Mouse (Mus musculus) ES-Bruce4 (cell line): Measurements from ENCODE around the gene Cmip. TPM values are rescaled to one million over a fixed set of nuclear protein-coding genes. Genes with fewer than 3 reads are reported as not detected.

Experiments used
- H3K27ac ChIP-seq: 2 replicates; pipeline ENCODE4 v1.5.1; 2012; ENCODE audit warnings: low read length, inconsistent platforms; ENCODE audit not compliant: insufficient read depth
- H3K27me3 ChIP-seq: 2 replicates; pipeline ENCODE4 v1.6.1; 2012; ENCODE audit warnings: mild to moderate bottlenecking, low read length, inconsistent platforms; ENCODE audit not compliant: control insufficient read depth, poor library complexity, insufficient read depth, severe bottlenecking
- H3K36me3 ChIP-seq: 2 replicates; pipeline ENCODE4 v1.6.1; 2012; ENCODE audit warnings: inconsistent platforms, mild to moderate bottlenecking, low read length, moderate library complexity; ENCODE audit not compliant: control insufficient read depth, poor library complexity, insufficient read depth, severe bottlenecking
- H3K4me1 ChIP-seq: one replicate; pipeline ENCODE4 v1.8.1; 2011; ENCODE audit warnings: low read length; ENCODE audit not compliant: control insufficient read depth, insufficient read depth
- H3K4me3 ChIP-seq: 2 replicates; pipeline ENCODE4 v1.5.1; 2011; ENCODE audit warnings: low read depth, mild to moderate bottlenecking, low read length
- H3K9ac ChIP-seq: 2 replicates; pipeline ENCODE4 v1.6.1; 2012; ENCODE audit warnings: low read depth, mild to moderate bottlenecking, inconsistent platforms; ENCODE audit not compliant: poor library complexity, severe bottlenecking
- H3K9me3 ChIP-seq: replicated peaks from 2 replicates; pipeline ENCODE4 v1.6.1; 2012; ENCODE audit warnings: mild to moderate bottlenecking, low read length, inconsistent platforms; ENCODE audit not compliant: control insufficient read depth, poor library complexity, insufficient read depth, severe bottlenecking
- CTCF ChIP-seq: IDR thresholded peaks from one replicate; pipeline ENCODE4 v1.8.1; 2011; ENCODE audit warnings: low read depth, low read length
- EP300 ChIP-seq: IDR thresholded peaks from 2 replicates; pipeline ENCODE4 v1.6.1; 2011; ENCODE audit warnings: low read depth, low read length; ENCODE audit not compliant: insufficient read depth
- POLR2A ChIP-seq: IDR thresholded peaks from one replicate; pipeline ENCODE4 v1.8.1; 2011; ENCODE audit warnings: low read length; ENCODE audit not compliant: insufficient read depth
- polyA plus RNA-seq: library from polyadenylated mRNA; stranded (reverse); fragments of >200 nt; gene quantifications from 2 replicates; pipeline ENCODE4 v1.2.4, GENCODE M21; 2011; ENCODE audit warnings: low read depth; ENCODE audit not compliant: missing spikeins, insufficient read depth, insufficient read length

The Cmip gene
- polyA plus RNA-seq, 1 experiment: 67.9 TPM

DNA sequence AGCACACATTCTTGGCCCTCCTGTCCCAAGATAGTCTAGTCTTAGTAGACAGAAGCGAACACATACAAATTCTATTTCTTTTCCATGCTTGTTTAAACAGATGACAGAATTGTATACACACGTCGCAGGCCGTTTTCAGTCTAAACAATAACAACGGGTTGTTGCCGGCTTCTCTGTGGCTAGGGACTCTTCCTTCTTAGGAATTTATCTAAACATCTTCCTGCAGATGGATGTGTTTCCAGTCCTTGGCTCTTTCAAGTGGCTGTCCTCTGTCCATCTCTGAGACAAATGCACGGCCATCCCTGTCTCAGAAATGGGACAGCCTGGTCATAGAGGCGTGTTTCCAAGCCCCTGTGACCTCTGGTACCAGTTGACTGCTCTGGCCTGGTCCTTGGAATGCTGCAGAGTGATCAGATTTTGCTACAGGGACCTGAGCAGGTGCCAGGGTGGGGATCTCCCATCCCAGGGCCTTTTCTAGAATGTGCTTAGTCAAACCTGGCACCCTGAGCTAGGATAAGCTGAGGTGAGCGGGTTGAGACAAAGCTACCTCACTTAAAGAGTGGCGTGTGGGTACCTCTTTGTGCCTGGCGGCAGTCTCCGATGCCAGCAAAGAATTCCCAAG, 52.9 kb downstream of the Cmip start:
- no peak overlapping the region for H3K27ac ChIP-seq

DNA sequence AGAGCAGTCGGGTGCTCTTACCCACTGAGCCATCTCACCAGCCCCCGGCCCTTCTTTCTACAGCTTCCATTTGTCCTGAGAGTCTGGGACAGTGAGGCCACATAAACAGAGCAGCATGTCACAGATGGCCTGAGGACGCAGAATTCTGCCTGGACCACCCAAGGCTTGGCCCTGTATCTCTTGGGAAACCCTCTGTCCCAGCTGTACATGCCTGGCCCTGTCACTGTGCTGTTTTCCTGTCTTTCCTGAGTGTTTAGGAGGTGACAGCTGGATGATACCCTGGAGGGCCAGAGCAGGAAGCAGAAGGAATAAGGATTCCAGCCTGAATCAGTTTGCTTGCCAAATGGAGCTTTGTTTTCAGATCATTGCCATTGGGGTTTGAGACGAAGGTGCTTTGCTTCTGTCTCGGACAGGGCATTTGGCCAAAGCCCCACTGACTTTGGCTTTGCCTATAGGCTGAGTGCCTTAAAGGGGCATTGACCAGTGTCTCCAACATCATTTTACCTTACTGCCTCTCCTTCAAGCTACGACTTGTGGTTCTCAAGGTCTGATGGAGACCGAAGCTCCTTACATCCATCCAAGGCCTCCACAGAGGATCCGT, 54.2 kb downstream of the Cmip start:
- Histone ChIP-seq H3K4me1 (peaks cover 2% of the 10 kb centered on the region), H3K27ac (no peak overlapping the region), H3K9ac (no peak overlapping the region), H3K4me3 (no peak overlapping the region), H3K36me3 (0 out of 2 replicates have a peak, but pooled peaks cover 4% of the 10 kb centered on the region), H3K27me3 (no peaks in the 10 kb centered on the region), H3K9me3 (no peaks in the 10 kb centered on the region)
- TF ChIP-seq POLR2A: no peak
- no peak for TF ChIP-seq CTCF
- no peak for TF ChIP-seq EP300

More for the DNA sequence above, 52.9 kb downstream of the Cmip start:
- no peaks in the 10 kb centered on the region for H3K9me3 ChIP-seq
- TF ChIP-seq CTCF (no peak), POLR2A (no peak), EP300 (no peak)
- H3K27me3 ChIP-seq: no peaks in the 10 kb centered on the region
- no peak overlapping the region for H3K9ac ChIP-seq
- peaks cover 4% of the 10 kb centered on the region for H3K4me1 ChIP-seq
- H3K36me3 ChIP-seq: 0 out of 2 replicates have a peak, but pooled peaks cover 4% of the 10 kb centered on the region
- no peak overlapping the region for H3K4me3 ChIP-seq

DNA sequence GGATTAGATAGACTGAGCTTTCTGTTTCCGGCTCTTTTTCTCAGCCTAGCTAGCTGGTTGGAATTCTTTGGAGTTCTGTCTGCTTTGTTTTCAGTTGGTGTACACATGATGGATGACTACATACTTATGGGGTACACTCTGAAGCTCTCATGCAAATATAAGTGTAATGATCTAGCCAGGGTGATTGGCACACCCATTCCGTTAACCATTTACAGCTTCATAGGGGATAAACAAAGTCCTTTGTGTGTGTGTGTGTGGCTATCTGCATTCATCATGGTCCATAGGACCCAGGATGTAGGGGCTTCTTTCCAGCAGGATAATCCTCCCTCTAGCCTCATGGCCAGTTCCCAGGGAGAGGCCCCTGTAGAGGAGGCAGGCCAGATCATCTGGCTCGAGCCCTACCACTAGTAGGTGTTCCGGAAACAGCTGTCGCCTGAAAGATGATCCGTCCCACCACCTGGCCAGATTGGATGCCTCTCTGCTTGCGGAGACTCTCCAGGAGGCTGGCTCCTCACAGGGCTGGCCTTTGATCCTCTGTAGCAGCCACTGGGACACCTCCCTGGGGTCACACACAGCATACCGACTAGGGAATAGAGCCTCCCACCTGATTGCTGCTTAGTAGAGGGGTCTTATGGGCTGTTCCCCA, 57.6 kb downstream of the Cmip start:
- Histone ChIP-seq H3K4me3 (no peak overlapping the region), H3K9me3 (no peaks in the 10 kb centered on the region), H3K4me1 (peaks cover 2% of the 10 kb centered on the region), H3K9ac (no peak overlapping the region), H3K27ac (peak overlapping the region; percentile 7; the same call in 1 of the 2 replicates), H3K27me3 (no peaks in the 10 kb centered on the region), H3K36me3 (0 out of 2 replicates have a peak, but pooled peaks cover 4% of the 10 kb centered on the region)
- TF ChIP-seq POLR2A (no peak), CTCF (no peak), EP300 (peak; percentile 78)

DNA sequence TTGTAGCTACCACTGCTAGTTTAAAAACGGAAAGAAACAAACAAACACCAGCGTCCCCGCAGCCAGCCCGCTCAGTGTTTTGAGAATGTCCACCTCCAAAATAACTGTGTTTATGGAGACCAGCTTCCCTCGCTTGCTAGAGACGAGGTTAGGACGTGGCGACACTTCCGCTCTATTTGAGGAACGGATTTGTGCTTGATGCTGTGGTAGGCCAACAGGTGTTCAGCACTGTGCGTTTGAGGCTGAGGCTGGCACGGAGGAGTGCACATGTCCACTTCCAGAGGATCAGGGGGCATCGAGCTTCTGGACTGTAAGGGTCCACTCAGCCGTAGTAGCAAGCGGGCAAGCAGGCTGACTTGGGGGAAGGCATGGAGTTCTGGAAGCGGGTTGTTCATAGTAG, 58.9 kb downstream of the Cmip start:
- Histone ChIP-seq H3K9ac (no peak overlapping the region), H3K4me3 (no peak overlapping the region), H3K4me1 (peaks cover 2% of the 10 kb centered on the region), H3K9me3 (no peaks in the 10 kb centered on the region), H3K36me3 (0 out of 2 replicates have a peak, but pooled peaks cover 4% of the 10 kb centered on the region), H3K27me3 (no peaks in the 10 kb centered on the region), H3K27ac (no peak overlapping the region)
- no peak for TF ChIP-seq CTCF
- TF ChIP-seq POLR2A: no peak
- TF ChIP-seq EP300: no peak

DNA sequence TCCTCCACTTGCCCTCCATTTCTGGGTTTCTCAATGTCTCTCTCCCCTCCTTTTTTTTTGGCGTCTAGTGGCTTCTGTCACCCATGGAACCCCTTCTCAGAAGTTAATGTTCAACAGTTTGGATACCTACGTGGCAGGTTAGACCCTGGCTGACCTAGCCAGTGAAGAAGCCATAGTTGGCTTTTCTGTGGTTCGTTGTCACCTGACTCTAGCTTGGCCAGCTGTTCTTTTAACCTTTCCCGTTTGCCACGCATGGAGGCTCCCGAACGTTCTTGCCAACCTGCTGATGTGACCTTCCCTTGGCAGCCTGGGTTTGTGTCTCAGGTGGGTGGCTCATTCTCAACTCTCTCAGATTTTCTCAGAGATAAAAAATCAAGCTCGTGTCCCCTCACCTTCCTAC, 60.6 kb downstream of the Cmip start:
- Histone ChIP-seq H3K36me3 (no peaks in the 10 kb centered on the region), H3K9ac (no peak overlapping the region), H3K9me3 (no peaks in the 10 kb centered on the region), H3K4me1 (peaks cover 2% of the 10 kb centered on the region), H3K27ac (no peak overlapping the region), H3K4me3 (no peak overlapping the region), H3K27me3 (no peaks in the 10 kb centered on the region)
- TF ChIP-seq EP300 (no peak), POLR2A (no peak), CTCF (no peak)
